Mouse (Mus musculus): ENCODE results near the gene Eepd1. TPM values are rescaled to one million over a fixed set of nuclear protein-coding genes. Genes with fewer than 3 reads are reported as not detected.

The Eepd1 gene
- 10 to 100 TPM; 36.4 to 40.6 TPM for total RNA-seq (2023)

GRCm38 (mm10) chr9:25481344-25482095, at the start of gene Eepd1:
TSS of gene Eepd1 (plus strand) at chr9:25481547.

Other genes starting within 250 kb of the Eepd1 start
- 100 to 1,000 TPM in 1 of 2 experiments, 10 to 100 TPM in 1; 90.6 to 101 TPM for gene Sept7, start 229.1 kb upstream of the Eepd1 start, total RNA-seq (2023)